Mouse (Mus musculus) E14TG2a.4 (cell line): ENCODE results near the gene Gm48552.

ENCODE experiments used
- CTCF ChIP-seq: conservative IDR thresholded peaks from 2 replicates; pipeline ENCODE4 v1.5.1; 2014; ENCODE audit warnings: low read length
- NANOG ChIP-seq: IDR thresholded peaks from 2 replicates; pipeline ENCODE4 v1.6.1; 2014; ENCODE audit warnings: borderline replicate concordance, low read length, mixed read lengths
- POU5F1 ChIP-seq: IDR thresholded peaks from 2 replicates; pipeline ENCODE4 v1.6.1; 2014; ENCODE audit warnings: low read length, borderline replicate concordance

- TF ChIP-seq CTCF (no peak), NANOG (no peak), POU5F1 (no peak)
Observed at GRCm38 (mm10) chr10:81429092-81429491, 40.3 kb downstream of the Gm48552 start.
